Mouse (Mus musculus) heart, postnatal 0 days (tissue): Measurements from ENCODE around the gene Olfr399. TPM values are rescaled to one million over a fixed set of nuclear protein-coding genes. Genes with fewer than 3 reads are reported as not detected.

ENCODE experiments used
- ATAC-seq: fragments of 200-750 bp; cut with Nextera tagmentation; 2 replicates; pipeline ENCODE4 v1.8.0; 2017; ENCODE audit warnings: low read depth, moderate number of reproducible peaks, moderate library complexity; ENCODE audit not compliant: insufficient read depth
- DNase-seq: peaks from one replicate; pipeline ENCODE4 v3.0.0-alpha.2; 2016; ENCODE audit warnings: low spot score
- H3K27ac ChIP-seq: fragments of 300-500 bp; sonication (generic); 2 replicates; pipeline ENCODE4 v1.5.1; 2014; ENCODE audit warnings: low read depth, mild to moderate bottlenecking
- H3K27me3 ChIP-seq: fragments of 300-500 bp; sonication (generic); 2 replicates; pipeline ENCODE4 v1.6.1; 2014; ENCODE audit warnings: low read length, mixed read lengths; ENCODE audit not compliant: control insufficient read depth, insufficient read depth
- H3K36me3 ChIP-seq: fragments of 300-500 bp; sonication (generic); replicated peaks from 2 replicates; pipeline ENCODE4 v1.6.1; 2014; ENCODE audit warnings: low read length, mixed read lengths; ENCODE audit not compliant: control insufficient read depth, insufficient read depth
- H3K4me1 ChIP-seq: fragments of 300-500 bp; sonication (generic); 2 replicates; pipeline ENCODE4 v1.6.1; 2014; ENCODE audit warnings: antibody characterized with exemption; ENCODE audit not compliant: control insufficient read depth, insufficient read depth
- H3K4me2 ChIP-seq: fragments of 300-500 bp; sonication (generic); 2 replicates; pipeline ENCODE4 v1.6.1; 2014; ENCODE audit warnings: low read depth, mild to moderate bottlenecking, low read length, moderate library complexity
- H3K4me3 ChIP-seq: fragments of 300-500 bp; sonication (generic); 2 replicates; pipeline ENCODE4 v1.5.1; 2014; ENCODE audit warnings: low read depth, low read length
- H3K9ac ChIP-seq: fragments of 300-500 bp; sonication (generic); replicated peaks from 2 replicates; pipeline ENCODE4 v1.6.1; 2014; ENCODE audit warnings: low read depth, low read length, mixed read lengths
- H3K9me3 ChIP-seq: fragments of 300-500 bp; sonication (generic); replicated peaks from 2 replicates; pipeline ENCODE4 v1.6.1; 2016; ENCODE audit warnings: low read length; ENCODE audit not compliant: control insufficient read depth
- CTCF ChIP-seq: IDR thresholded peaks from 2 replicates; pipeline ENCODE4 v1.5.1; 2016; ENCODE audit warnings: antibody characterized with exemption, control low read depth, low read depth
- EP300 ChIP-seq: IDR thresholded peaks from 2 replicates; pipeline ENCODE4 v1.6.1; 2016; ENCODE audit warnings: antibody characterized with exemption, low read depth
- WGBS: fragments of 180-500 bp; shearing (Covaris S2); extraction: QIAGEN DNeasy Blood & Tissue Kit; methylation state at CpG from one replicate; pipeline ENCODE4 v1.1.7; 2014; 5-methylcytosine and 5-hydroxymethylcytosine counted together
- polyA plus RNA-seq: library from polyadenylated mRNA; unstranded; fragments of >200 nt; fragmentation: Nextera tagmentation; extraction: Ambion mirVana; gene quantifications from 2 replicates; pipeline ENCODE4 v1.2.1, GENCODE M21; 2015
- total RNA-seq: library from RNA; depleted of rRNA; stranded (reverse); fragments of >200 nt; gene quantifications from 2 replicates; pipeline ENCODE4 v1.2.3, GENCODE M21; 2014; ENCODE audit warnings: low replicate concordance; rRNA removed

Gene Olfr399
- not detected in 2 replicates for total RNA-seq
- polyA plus RNA-seq: not detected in 2 replicates

- no peak within 1 kb of the TSS for H3K4me3 ChIP-seq
Observed at GRCm38 (mm10) chr11:74056451-74056850, at the start of gene Olfr399, which contains the start of gene Olfr139. TSS of gene Olfr399 (minus strand) at chr11:74056615. TSS of gene Olfr139 (minus strand) at chr11:74056551.

GRCm38 (mm10) chr11:74105066-74105465 lies 48.7 kb upstream of the Olfr399 start:
- Histone ChIP-seq H3K9ac (no peak overlapping the region), H3K27ac (no peak overlapping the region), H3K9me3 (peaks cover 2% of the 10 kb centered on the region; the same call in 1 of the 2 replicates), H3K4me2 (no peak overlapping the region), H3K27me3 (no peaks in the 10 kb centered on the region), H3K4me3 (no peak overlapping the region), H3K36me3 (no peaks in the 10 kb centered on the region), H3K4me1 (no peaks in the 10 kb centered on the region)
- ATAC-seq (no peak), DNase-seq (no peak)
- TF ChIP-seq CTCF: no peak
- no peak for TF ChIP-seq EP300
- 12% methylated on average over 5 of the region's 5 CpGs for WGBS

More at GRCm38 (mm10) chr11:74056451-74056850, at the start of gene Olfr399, which contains the start of gene Olfr139:
- DNase-seq: no peak
- Histone ChIP-seq H3K36me3 (no peaks in the 10 kb centered on the region), H3K9me3 (0 out of 2 replicates have a peak, but pooled peaks cover 5% of the 10 kb centered on the region), H3K27me3 (no peaks in the 10 kb centered on the region), H3K4me2 (no peak within 1 kb of the TSS), H3K9ac (no peak within 1 kb of the TSS), H3K27ac (no peak within 1 kb of the TSS), H3K4me1 (no peaks in the 10 kb centered on the region)
- TF ChIP-seq CTCF (no peak), EP300 (no peak)
- 60% methylated on average over 2 of the region's 2 CpGs for WGBS
- no peak for ATAC-seq

GRCm38 (mm10) chr11:74101507-74101906 lies 45.1 kb upstream of the Olfr399 start:
- no peaks in the 10 kb centered on the region for H3K4me1 ChIP-seq
- no peak for TF ChIP-seq CTCF
- no peak for TF ChIP-seq EP300
- H3K27me3 ChIP-seq: no peaks in the 10 kb centered on the region
- no peak for ATAC-seq
- no peak for DNase-seq
- H3K27ac ChIP-seq: no peak overlapping the region
- H3K9ac ChIP-seq: no peak overlapping the region
- H3K4me2 ChIP-seq: no peak overlapping the region
- H3K36me3 ChIP-seq: no peaks in the 10 kb centered on the region
- 28% methylated on average over 2 of the region's 2 CpGs for WGBS
- 0 out of 2 replicates have a peak, but pooled peaks cover 4% of the 10 kb centered on the region for H3K9me3 ChIP-seq
- H3K4me3 ChIP-seq: no peak overlapping the region

GRCm38 (mm10) chr11:74100724-74101123 lies 44.3 kb upstream of the Olfr399 start:
- Histone ChIP-seq H3K4me2 (no peak overlapping the region), H3K36me3 (no peaks in the 10 kb centered on the region), H3K4me3 (no peak overlapping the region), H3K27ac (no peak overlapping the region), H3K27me3 (no peaks in the 10 kb centered on the region), H3K4me1 (no peaks in the 10 kb centered on the region), H3K9ac (no peak overlapping the region), H3K9me3 (0 out of 2 replicates have a peak, but pooled peaks cover 4% of the 10 kb centered on the region)
- WGBS: 48% methylated on average over 2 of the region's 2 CpGs
- ATAC-seq: no peak
- DNase-seq: no peak
- TF ChIP-seq CTCF (no peak), EP300 (no peak)

GRCm38 (mm10) chr11:74069655-74070054 lies 13.2 kb upstream of the Olfr399 start, which contains the start of gene Zfp616:
TSS of gene Zfp616 (plus strand) at chr11:74069955.
- ATAC-seq (no peak), DNase-seq (no peak)
- no peaks in the 10 kb centered on the region for H3K27me3 ChIP-seq
- H3K36me3 ChIP-seq: no peaks in the 10 kb centered on the region
- H3K4me2 ChIP-seq: no peak within 1 kb of the TSS
- 76% methylated on average over 1 of the region's 1 CpGs for WGBS
- TF ChIP-seq EP300 (no peak), CTCF (no peak)
- H3K4me1 ChIP-seq: no peaks in the 10 kb centered on the region
- H3K27ac ChIP-seq: no peak within 1 kb of the TSS
- H3K9ac ChIP-seq: no peak within 1 kb of the TSS
- H3K9me3 ChIP-seq: no peaks in the 10 kb centered on the region
- no peak within 1 kb of the TSS for H3K4me3 ChIP-seq

- H3K27ac ChIP-seq: no peak overlapping the region
- 0 out of 2 replicates have a peak, but pooled peaks cover 14% of the 10 kb centered on the region for H3K9me3 ChIP-seq
- H3K36me3 ChIP-seq: no peaks in the 10 kb centered on the region
- no peaks in the 10 kb centered on the region for H3K27me3 ChIP-seq
- H3K4me2 ChIP-seq: no peak overlapping the region
- no peak for DNase-seq
- TF ChIP-seq EP300 (no peak), CTCF (no peak)
- WGBS: 50% methylated on average over 3 of the region's 3 CpGs
- no peaks in the 10 kb centered on the region for H3K4me1 ChIP-seq
- no peak for ATAC-seq
- no peak overlapping the region for H3K4me3 ChIP-seq
- H3K9ac ChIP-seq: no peak overlapping the region
Observed at GRCm38 (mm10) chr11:74051347-74051746, 5.1 kb downstream of the Olfr399 start.

Other genes starting within 250 kb of the Olfr399 start
- not detected in 2 replicates for gene Olfr392, start 239.6 kb downstream of the Olfr399 start, total RNA-seq
- not detected in 2 replicates for gene Olfr392, start 239.6 kb downstream of the Olfr399 start, polyA plus RNA-seq
- not detected in 2 replicates for gene Olfr393, start 205.2 kb downstream of the Olfr399 start, total RNA-seq
- not detected in 2 replicates for gene Olfr393, start 205.2 kb downstream of the Olfr399 start, polyA plus RNA-seq
- not detected in 2 replicates for gene Olfr394, start 165.8 kb downstream of the Olfr399 start, total RNA-seq
- not detected in 2 replicates for gene Olfr394, start 165.8 kb downstream of the Olfr399 start, polyA plus RNA-seq
- not detected in 2 replicates for gene Olfr395, start 147.3 kb downstream of the Olfr399 start, total RNA-seq
- not detected in 2 replicates for gene Olfr395, start 147.3 kb downstream of the Olfr399 start, polyA plus RNA-seq
- not detected in 2 replicates for gene Olfr23, start 119.9 kb downstream of the Olfr399 start, total RNA-seq
- gene Olfr23, start 119.9 kb downstream of the Olfr399 start, polyA plus RNA-seq: not detected in 2 replicates
- gene Olfr397, start 95.8 kb downstream of the Olfr399 start, total RNA-seq: not detected in 2 replicates
- not detected in 2 replicates for gene Olfr397, start 95.8 kb downstream of the Olfr399 start, polyA plus RNA-seq
- not detected in 2 replicates for gene Olfr398, start 66.2 kb downstream of the Olfr399 start, total RNA-seq
- not detected in 2 replicates for gene Olfr398, start 66.2 kb downstream of the Olfr399 start, polyA plus RNA-seq
- not detected in 2 replicates for gene Olfr139, start 64 bp downstream of the Olfr399 start, total RNA-seq
- gene Olfr139, start 64 bp downstream of the Olfr399 start, polyA plus RNA-seq: not detected in 2 replicates
- not detected in 2 replicates for gene Zfp616, start 13.3 kb upstream of the Olfr399 start, total RNA-seq
- gene Zfp616, start 13.3 kb upstream of the Olfr399 start, polyA plus RNA-seq: not detected in 2 replicates
- gene Olfr401, start 57.1 kb upstream of the Olfr399 start, total RNA-seq: not detected in 2 replicates
- not detected in 2 replicates for gene Olfr401, start 57.1 kb upstream of the Olfr399 start, polyA plus RNA-seq
- gene Olfr402, start 96.9 kb upstream of the Olfr399 start, total RNA-seq: not detected in 2 replicates
- not detected in 2 replicates for gene Olfr402, start 96.9 kb upstream of the Olfr399 start, polyA plus RNA-seq
- not detected in 2 replicates for gene Olfr403, start 129.6 kb upstream of the Olfr399 start, total RNA-seq
- gene Olfr403, start 129.6 kb upstream of the Olfr399 start, polyA plus RNA-seq: not detected in 2 replicates
- not detected in 2 replicates for gene Olfr43, start 154.8 kb upstream of the Olfr399 start, total RNA-seq
- gene Olfr43, start 154.8 kb upstream of the Olfr399 start, polyA plus RNA-seq: not detected in 2 replicates
- gene Olfr406, start 203.2 kb upstream of the Olfr399 start, total RNA-seq: not detected in 2 replicates
- gene Olfr406, start 203.2 kb upstream of the Olfr399 start, polyA plus RNA-seq: not detected in 2 replicates
- not detected in 2 replicates for gene Olfr59, start 227.1 kb upstream of the Olfr399 start, total RNA-seq
- gene Olfr59, start 227.1 kb upstream of the Olfr399 start, polyA plus RNA-seq: not detected in 2 replicates